Mouse (Mus musculus) thymus, adult 2 months (tissue): ENCODE data around the gene Diaph2. TPM values are rescaled to one million over a fixed set of nuclear protein-coding genes. Genes with fewer than 3 reads are reported as not detected.

ENCODE experiments used
- DNase-seq: peaks from one replicate; pipeline ENCODE4 v3.0.0; 2021
- H3K27ac ChIP-seq: fragments of 200-500 bp; 2 replicates; pipeline ENCODE4 v1.5.1; 2012; ENCODE audit warnings: low read length, control low read depth; ENCODE audit not compliant: control insufficient read depth, insufficient read depth
- H3K27me3 ChIP-seq: fragments of 200-500 bp; 2 replicates; pipeline ENCODE4 v1.6.1; 2012; ENCODE audit warnings: mild to moderate bottlenecking, low read length, moderate library complexity, mixed read lengths; ENCODE audit not compliant: control insufficient read depth, insufficient read depth
- H3K36me3 ChIP-seq: fragments of 200-500 bp; 2 replicates; pipeline ENCODE4 v1.6.1; 2012; ENCODE audit warnings: mild to moderate bottlenecking, low read length, moderate library complexity; ENCODE audit not compliant: control insufficient read depth, insufficient read depth
- H3K4me1 ChIP-seq: fragments of 200-500 bp; replicated peaks from 2 replicates; pipeline ENCODE4 v1.6.1; 2012; ENCODE audit warnings: low read length; ENCODE audit not compliant: control insufficient read depth, insufficient read depth
- H3K4me3 ChIP-seq: fragments of 200-500 bp; 2 replicates; pipeline ENCODE4 v1.5.1; 2012; ENCODE audit warnings: mild to moderate bottlenecking, low read length, control low read depth, moderate library complexity; ENCODE audit not compliant: control insufficient read depth, insufficient read depth
- CTCF ChIP-seq: fragments of 200-500 bp; IDR thresholded peaks from 2 replicates; pipeline ENCODE4 v1.5.1; 2012; ENCODE audit warnings: mild to moderate bottlenecking, control low read depth, low read length, moderate library complexity, borderline replicate concordance; ENCODE audit not compliant: control insufficient read depth, poor library complexity, insufficient read depth; ENCODE audit errors: extremely low read depth
- POLR2A ChIP-seq: fragments of 200-500 bp; IDR thresholded peaks from 2 replicates; pipeline ENCODE4 v1.6.1; 2012; ENCODE audit warnings: mild to moderate bottlenecking, low read length, control low read depth, moderate library complexity; ENCODE audit not compliant: control insufficient read depth, poor library complexity, insufficient read depth; ENCODE audit errors: extremely low read depth
- WGBS: fragments of 180-500 bp; shearing (Covaris S2); methylation state at CpG from one replicate; pipeline ENCODE4 v1.1.7; 2018; 5-methylcytosine and 5-hydroxymethylcytosine counted together
- polyA plus RNA-seq: library from polyadenylated mRNA; depleted of rRNA; stranded (reverse); fragments of >200 nt; gene quantifications from 2 replicates; pipeline ENCODE4 v1.2.3, GENCODE M21; 2012

Diaph2 gene
- polyA plus RNA-seq, 1 experiment, result 3.5 TPM

- 83% methylated on average over 2 of the region's 2 CpGs for WGBS
- no peak for DNase-seq
These were observed 15.8 kb downstream of the Diaph2 start for GRCm38 (mm10) chrX:129765378-129765777.

GRCm38 (mm10) chrX:129766811-129767210, 17.3 kb downstream of the Diaph2 start:
- Histone ChIP-seq H3K4me1 (no peaks in the 10 kb centered on the region), H3K27me3 (no peaks in the 10 kb centered on the region), H3K4me3 (no peak overlapping the region), H3K27ac (no peak overlapping the region), H3K36me3 (no peaks in the 10 kb centered on the region)
- TF ChIP-seq POLR2A (no peak), CTCF (no peak)
- DNase-seq, result no peak
- 77% methylated on average over 1 of the region's 1 CpGs for WGBS

More at GRCm38 (mm10) chrX:129765378-129765777, 15.8 kb downstream of the Diaph2 start:
- no peak for TF ChIP-seq POLR2A
- TF ChIP-seq CTCF, result no peak
- no peak overlapping the region for H3K4me3 ChIP-seq
- no peaks in the 10 kb centered on the region for H3K36me3 ChIP-seq
- no peak overlapping the region for H3K27ac ChIP-seq
- no peaks in the 10 kb centered on the region for H3K27me3 ChIP-seq
- no peaks in the 10 kb centered on the region for H3K4me1 ChIP-seq

- no peak overlapping the region for H3K27ac ChIP-seq
- no peak for TF ChIP-seq CTCF
- TF ChIP-seq POLR2A, result no peak
- H3K27me3 ChIP-seq, result no peaks in the 10 kb centered on the region
- no peak for DNase-seq
- H3K4me1 ChIP-seq, result no peaks in the 10 kb centered on the region
- no peak overlapping the region for H3K4me3 ChIP-seq
- no peaks in the 10 kb centered on the region for H3K36me3 ChIP-seq
- WGBS, result 93% methylated on average over 2 of the region's 2 CpGs
These were observed 21.1 kb downstream of the Diaph2 start for GRCm38 (mm10) chrX:129770625-129771024.

GRCm38 (mm10) chrX:129773556-129774255, 24.2 kb downstream of the Diaph2 start:
- no peak for DNase-seq
- WGBS, result 96% methylated on average over 11 of the region's 11 CpGs
- H3K4me3 ChIP-seq, result no peak overlapping the region
- TF ChIP-seq POLR2A, result no peak
- no peak for TF ChIP-seq CTCF
- no peaks in the 10 kb centered on the region for H3K4me1 ChIP-seq
- H3K27ac ChIP-seq, result no peak overlapping the region
- H3K36me3 ChIP-seq, result no peaks in the 10 kb centered on the region
- H3K27me3 ChIP-seq, result no peaks in the 10 kb centered on the region

GRCm38 (mm10) chrX:129774478-129774877, 24.9 kb downstream of the Diaph2 start:
- Histone ChIP-seq H3K36me3 (no peaks in the 10 kb centered on the region), H3K27ac (no peak overlapping the region), H3K4me3 (no peak overlapping the region), H3K27me3 (no peaks in the 10 kb centered on the region), H3K4me1 (no peaks in the 10 kb centered on the region)
- 83% methylated on average over 3 of the region's 3 CpGs for WGBS
- TF ChIP-seq POLR2A, result no peak
- TF ChIP-seq CTCF, result no peak
- DNase-seq, result no peak

- no peaks in the 10 kb centered on the region for H3K4me1 ChIP-seq
- no peak overlapping the region for H3K27ac ChIP-seq
- H3K36me3 ChIP-seq, result no peaks in the 10 kb centered on the region
- 74% methylated on average over 1 of the region's 1 CpGs for WGBS
- H3K4me3 ChIP-seq, result no peak overlapping the region
- TF ChIP-seq POLR2A (no peak), CTCF (no peak)
- DNase-seq, result no peak
- H3K27me3 ChIP-seq, result no peaks in the 10 kb centered on the region
These were observed 27.2 kb downstream of the Diaph2 start for GRCm38 (mm10) chrX:129776761-129777160.
